Mouse (Mus musculus): ENCODE data around the gene Sycn. TPM values are rescaled to one million over a fixed set of nuclear protein-coding genes. Genes with fewer than 3 reads are reported as not detected.

The Sycn gene
- polyA plus RNA-seq, 1 experiment, result not detected

DNA sequence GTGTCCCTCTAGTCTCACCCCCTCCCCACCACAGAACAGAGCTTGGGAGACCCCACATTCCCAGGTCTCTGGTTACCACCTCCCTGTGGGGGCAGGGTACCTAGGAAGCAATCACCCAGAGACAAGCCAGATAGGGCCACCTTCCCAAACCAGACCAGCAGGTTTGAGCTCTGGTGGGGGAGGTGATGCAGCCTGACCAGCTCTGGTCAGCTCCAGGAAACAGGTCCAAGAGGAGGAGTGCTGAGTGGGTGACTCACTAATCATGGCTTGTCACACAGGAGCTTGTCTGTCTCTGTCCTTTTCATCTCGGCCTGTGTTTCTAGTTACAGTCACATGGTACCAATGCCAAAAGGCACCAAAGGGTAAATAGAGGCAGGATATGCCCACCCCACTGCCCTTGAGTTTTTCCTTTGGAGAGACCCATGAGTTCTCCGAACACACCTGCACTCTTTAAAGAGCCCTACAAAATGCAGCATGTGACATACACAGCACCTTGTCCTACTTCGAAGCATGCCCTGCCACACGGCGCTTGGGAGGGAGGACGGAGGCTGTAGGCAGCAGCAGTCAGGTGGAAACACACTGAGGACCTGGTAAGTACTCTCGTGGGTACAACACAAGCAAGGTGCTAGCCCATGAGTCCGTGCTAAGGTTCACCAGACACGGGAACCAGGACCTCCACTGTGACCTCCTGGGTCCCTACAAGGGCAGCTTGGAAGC is 37.3 kb downstream of the Sycn start:
- TF ChIP-seq CTCF (IDR thresholded peaks at IDR 0.05; ENCODE audit: insufficient read depth, low read depth, low read length) (no peak), POLR2A (IDR thresholded peaks at IDR 0.05; ENCODE audit: insufficient read depth, low read depth, low read length) (no peak)
- 88% methylated on average over 9 of the region's 9 CpGs for WGBS
- no peak overlapping the region for H3K4me3 ChIP-seq (ENCODE audit: insufficient read depth, low read depth, low read length)
- H3K4me1 ChIP-seq (ENCODE audit: control insufficient read depth, insufficient read depth, low read length), result peaks cover 21% of the 10 kb centered on the region
- no peak overlapping the region for H3K27ac ChIP-seq (ENCODE audit: insufficient read depth, low read depth, low read length)

DNA sequence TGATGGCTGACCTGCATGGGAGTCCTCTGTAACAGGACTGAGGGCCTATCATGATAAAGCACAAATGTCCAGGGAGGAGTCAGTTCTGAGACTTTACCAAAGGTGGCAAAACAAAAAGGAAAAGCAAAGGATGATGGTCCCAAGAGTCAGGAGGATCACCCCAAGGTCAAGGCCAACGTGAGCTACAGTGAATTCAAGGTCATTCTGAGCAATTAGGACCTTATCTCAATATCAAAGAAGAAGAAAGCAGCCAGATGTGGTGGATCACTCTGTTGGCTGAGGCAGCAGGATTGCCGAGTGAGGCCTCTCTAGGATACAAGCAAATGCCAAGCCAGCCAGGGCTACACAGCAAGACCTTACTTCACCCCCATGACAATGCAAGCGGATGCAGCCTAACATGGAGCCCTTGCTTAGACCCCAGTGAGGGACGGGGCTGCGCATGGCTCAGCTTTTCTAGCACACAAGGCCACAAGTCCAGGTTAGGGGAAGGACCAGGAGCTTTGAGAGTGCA is 37.9 kb downstream of the Sycn start:
- Histone ChIP-seq H3K4me3 (ENCODE audit: insufficient read depth, low read depth, low read length) (no peak overlapping the region), H3K4me1 (ENCODE audit: control insufficient read depth, insufficient read depth, low read length) (peaks cover 24% of the 10 kb centered on the region), H3K27ac (ENCODE audit: insufficient read depth, low read depth, low read length) (no peak overlapping the region)
- 85% methylated on average over 5 of the region's 5 CpGs for WGBS
- TF ChIP-seq CTCF (IDR thresholded peaks at IDR 0.05; ENCODE audit: insufficient read depth, low read depth, low read length), result no peak
- TF ChIP-seq POLR2A (IDR thresholded peaks at IDR 0.05; ENCODE audit: insufficient read depth, low read depth, low read length), result no peak

DNA sequence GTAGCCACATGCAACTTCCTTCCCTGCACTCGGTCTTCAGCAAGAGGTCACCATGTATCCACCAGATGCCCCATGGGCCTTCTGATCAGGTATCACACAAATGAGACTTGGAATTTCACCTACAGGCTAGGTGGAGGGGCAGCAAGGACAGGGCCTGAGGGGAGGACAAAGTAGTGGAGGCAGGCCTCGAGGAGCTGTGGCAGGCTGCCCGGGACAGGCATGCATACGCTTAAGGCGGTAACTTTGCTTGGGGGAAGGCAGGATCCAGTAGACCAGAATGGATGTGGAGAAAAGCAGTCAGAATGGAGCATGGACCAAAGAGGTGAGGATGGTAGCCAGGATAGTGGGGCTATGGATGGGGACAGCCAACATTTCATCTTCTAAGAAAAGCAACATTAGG is 39.1 kb downstream of the Sycn start:
- TF ChIP-seq CTCF (IDR thresholded peaks at IDR 0.05; ENCODE audit: insufficient read depth, low read depth, low read length), result no peak
- TF ChIP-seq POLR2A (IDR thresholded peaks at IDR 0.05; ENCODE audit: insufficient read depth, low read depth, low read length), result no peak
- H3K27ac ChIP-seq (ENCODE audit: insufficient read depth, low read depth, low read length), result no peak overlapping the region
- H3K4me3 ChIP-seq (ENCODE audit: insufficient read depth, low read depth, low read length), result no peak overlapping the region
- WGBS, result 64% methylated on average over 5 of the region's 5 CpGs
- peaks cover 34% of the 10 kb centered on the region for H3K4me1 ChIP-seq (ENCODE audit: control insufficient read depth, insufficient read depth, low read length)

DNA sequence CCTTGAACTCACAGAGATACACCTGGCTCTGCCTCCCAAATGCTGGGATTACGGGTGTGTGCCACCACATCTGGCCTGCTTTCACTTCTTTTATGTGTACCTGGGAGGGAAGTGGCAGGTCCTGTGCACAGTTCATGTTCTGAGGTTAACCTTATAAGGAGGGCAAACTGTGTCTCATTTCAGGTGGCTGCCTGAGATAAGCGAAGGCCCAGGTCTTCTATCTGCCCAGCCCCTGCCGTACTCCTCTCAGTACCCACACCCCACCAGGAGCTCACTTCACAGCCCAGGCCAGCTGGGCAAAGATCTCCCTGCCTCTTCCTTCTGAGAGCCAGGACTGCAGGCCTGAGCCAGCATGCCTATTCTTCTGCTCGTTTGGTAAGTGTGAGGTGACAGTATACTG is 41.0 kb downstream of the Sycn start:
- H3K4me1 ChIP-seq (ENCODE audit: control insufficient read depth, insufficient read depth, low read length), result peaks cover 34% of the 10 kb centered on the region
- H3K4me3 ChIP-seq (ENCODE audit: insufficient read depth, low read depth, low read length), result no peak overlapping the region
- H3K27ac ChIP-seq (ENCODE audit: insufficient read depth, low read depth, low read length), result no peak overlapping the region
- TF ChIP-seq CTCF (IDR thresholded peaks at IDR 0.05; ENCODE audit: insufficient read depth, low read depth, low read length) (no peak), POLR2A (IDR thresholded peaks at IDR 0.05; ENCODE audit: insufficient read depth, low read depth, low read length) (no peak)
- WGBS, result 88% methylated on average over 4 of the region's 4 CpGs

DNA sequence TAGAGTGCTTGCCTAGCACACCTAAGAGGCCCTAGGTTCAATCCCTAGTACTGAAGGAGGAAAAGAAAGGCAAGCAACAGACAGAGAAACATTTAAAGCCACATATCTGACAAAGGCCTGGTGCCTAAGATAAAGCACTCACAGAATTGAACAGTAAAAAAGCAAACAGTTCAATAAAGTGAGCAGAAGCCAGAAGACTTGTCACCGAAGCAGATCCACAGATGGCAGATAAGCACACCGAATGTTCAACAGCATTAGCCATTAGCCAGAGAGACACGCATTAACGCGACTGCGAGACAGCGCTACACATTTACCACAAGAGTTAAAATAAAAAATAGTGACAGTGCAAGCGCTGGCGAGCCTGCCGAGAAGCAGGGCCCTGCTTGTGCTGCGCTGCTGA is 42.2 kb downstream of the Sycn start:
- no peak overlapping the region for H3K27ac ChIP-seq (ENCODE audit: insufficient read depth, low read depth, low read length)
- peaks cover 38% of the 10 kb centered on the region for H3K4me1 ChIP-seq (ENCODE audit: control insufficient read depth, insufficient read depth, low read length)
- no peak overlapping the region for H3K4me3 ChIP-seq (ENCODE audit: insufficient read depth, low read depth, low read length)
- TF ChIP-seq CTCF (IDR thresholded peaks at IDR 0.05; ENCODE audit: insufficient read depth, low read depth, low read length) (no peak), POLR2A (IDR thresholded peaks at IDR 0.05; ENCODE audit: insufficient read depth, low read depth, low read length) (no peak)
- WGBS, result 58% methylated on average over 11 of the region's 11 CpGs

DNA sequence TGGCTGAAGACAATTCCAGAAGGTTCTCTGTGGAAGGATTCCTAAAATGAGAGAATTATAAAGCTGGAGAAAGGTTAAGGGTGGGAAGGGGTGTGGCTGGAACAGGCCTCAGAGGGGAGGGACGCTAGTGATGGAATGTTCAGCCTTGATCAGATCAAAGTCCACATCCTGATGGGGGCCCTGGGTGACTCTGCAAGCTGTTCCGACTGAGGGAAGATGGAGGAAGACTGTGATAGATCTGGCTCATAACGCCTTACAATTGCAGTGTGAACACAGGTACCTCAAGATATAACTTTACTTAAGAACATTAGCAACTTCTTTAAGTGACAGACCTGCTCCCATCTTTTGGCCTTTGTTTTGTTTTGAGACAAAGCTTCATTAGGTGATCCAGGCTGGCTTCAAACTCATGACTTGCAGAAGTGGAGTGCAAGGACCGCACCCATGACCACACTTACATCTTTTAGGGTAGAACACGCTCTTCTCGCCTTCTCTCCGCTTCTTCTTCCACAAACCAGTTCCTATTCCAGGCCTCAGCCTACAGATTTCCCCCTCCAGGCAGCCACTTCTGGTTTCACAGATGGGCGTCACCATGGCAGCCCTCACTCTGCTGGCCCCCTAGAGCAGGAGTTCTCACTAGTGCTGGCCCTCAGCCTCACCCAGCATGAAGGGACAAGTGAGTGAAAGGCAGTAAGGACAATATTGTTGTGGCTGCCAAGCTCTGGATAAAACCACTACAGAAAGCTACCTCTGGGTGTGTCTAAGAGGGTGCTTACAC is 43.1 kb downstream of the Sycn start:
- H3K4me1 ChIP-seq (ENCODE audit: control insufficient read depth, insufficient read depth, low read length), result peaks cover 41% of the 10 kb centered on the region
- TF ChIP-seq POLR2A (IDR thresholded peaks at IDR 0.05; ENCODE audit: insufficient read depth, low read depth, low read length) (no peak), CTCF (IDR thresholded peaks at IDR 0.05; ENCODE audit: insufficient read depth, low read depth, low read length) (no peak)
- no peak overlapping the region for H3K27ac ChIP-seq (ENCODE audit: insufficient read depth, low read depth, low read length)
- no peak overlapping the region for H3K4me3 ChIP-seq (ENCODE audit: insufficient read depth, low read depth, low read length)
- 88% methylated on average over 8 of the region's 8 CpGs for WGBS

DNA sequence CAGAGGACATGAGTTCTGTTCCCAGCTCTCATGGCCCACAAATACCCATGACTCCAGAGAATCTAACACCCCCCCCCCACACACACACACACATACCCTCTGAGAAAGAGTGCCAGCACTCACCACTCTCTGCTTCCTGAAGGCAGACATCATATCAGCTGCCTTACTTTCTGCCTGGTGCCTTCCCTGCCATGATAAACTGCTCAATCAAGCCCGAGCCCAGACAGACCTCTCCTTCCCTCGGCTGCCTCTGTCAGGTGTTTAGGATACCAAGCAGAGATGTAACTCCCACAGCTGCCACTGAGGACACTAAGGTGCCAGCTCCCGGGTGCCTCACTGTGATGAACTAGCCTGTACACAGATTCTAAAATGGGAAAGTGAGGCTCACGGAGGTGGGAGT is 43.8 kb downstream of the Sycn start:
- TF ChIP-seq CTCF (IDR thresholded peaks at IDR 0.05; ENCODE audit: insufficient read depth, low read depth, low read length) (no peak), POLR2A (IDR thresholded peaks at IDR 0.05; ENCODE audit: insufficient read depth, low read depth, low read length) (no peak)
- Histone ChIP-seq H3K27ac (ENCODE audit: insufficient read depth, low read depth, low read length) (no peak overlapping the region), H3K4me3 (ENCODE audit: insufficient read depth, low read depth, low read length) (no peak overlapping the region), H3K4me1 (ENCODE audit: control insufficient read depth, insufficient read depth, low read length) (peaks cover 44% of the 10 kb centered on the region)
- 68% methylated on average over 4 of the region's 4 CpGs for WGBS

DNA sequence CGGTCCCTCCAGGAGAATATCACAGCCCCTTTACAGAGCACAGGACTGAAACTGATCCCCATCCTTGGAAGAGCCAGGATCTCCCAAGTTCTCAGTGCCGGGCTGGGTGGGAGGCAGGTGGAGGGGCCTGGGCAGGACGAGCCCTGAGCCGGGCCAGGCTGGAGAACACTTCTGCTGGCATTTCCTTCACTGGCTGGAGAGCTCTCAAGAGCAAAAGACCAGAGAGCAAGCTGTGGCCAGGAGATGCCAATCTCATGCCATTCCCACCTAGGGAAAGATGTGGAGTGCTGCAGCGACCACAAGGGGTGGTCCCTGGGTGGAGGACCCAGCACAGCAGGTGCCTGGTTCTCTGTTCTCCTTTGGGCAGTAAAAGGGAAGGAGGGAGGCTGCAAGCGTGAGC is 44.3 kb downstream of the Sycn start:
- no peak for TF ChIP-seq POLR2A (IDR thresholded peaks at IDR 0.05; ENCODE audit: insufficient read depth, low read depth, low read length)
- no peak for TF ChIP-seq CTCF (IDR thresholded peaks at IDR 0.05; ENCODE audit: insufficient read depth, low read depth, low read length)
- Histone ChIP-seq H3K4me3 (ENCODE audit: insufficient read depth, low read depth, low read length) (no peak overlapping the region), H3K27ac (ENCODE audit: insufficient read depth, low read depth, low read length) (no peak overlapping the region), H3K4me1 (ENCODE audit: control insufficient read depth, insufficient read depth, low read length) (peaks cover 40% of the 10 kb centered on the region)
- 88% methylated on average over 6 of the region's 6 CpGs for WGBS

Measured in olfactory bulb, adult 2 months (tissue).